Mouse (Mus musculus) kidney, adult 11 months (tissue): Measurements from ENCODE around the gene Stac.

Source experiments
- DNase-seq: peaks from one replicate; pipeline ENCODE4 v3.0.0; 2022

Stac gene

DNA sequence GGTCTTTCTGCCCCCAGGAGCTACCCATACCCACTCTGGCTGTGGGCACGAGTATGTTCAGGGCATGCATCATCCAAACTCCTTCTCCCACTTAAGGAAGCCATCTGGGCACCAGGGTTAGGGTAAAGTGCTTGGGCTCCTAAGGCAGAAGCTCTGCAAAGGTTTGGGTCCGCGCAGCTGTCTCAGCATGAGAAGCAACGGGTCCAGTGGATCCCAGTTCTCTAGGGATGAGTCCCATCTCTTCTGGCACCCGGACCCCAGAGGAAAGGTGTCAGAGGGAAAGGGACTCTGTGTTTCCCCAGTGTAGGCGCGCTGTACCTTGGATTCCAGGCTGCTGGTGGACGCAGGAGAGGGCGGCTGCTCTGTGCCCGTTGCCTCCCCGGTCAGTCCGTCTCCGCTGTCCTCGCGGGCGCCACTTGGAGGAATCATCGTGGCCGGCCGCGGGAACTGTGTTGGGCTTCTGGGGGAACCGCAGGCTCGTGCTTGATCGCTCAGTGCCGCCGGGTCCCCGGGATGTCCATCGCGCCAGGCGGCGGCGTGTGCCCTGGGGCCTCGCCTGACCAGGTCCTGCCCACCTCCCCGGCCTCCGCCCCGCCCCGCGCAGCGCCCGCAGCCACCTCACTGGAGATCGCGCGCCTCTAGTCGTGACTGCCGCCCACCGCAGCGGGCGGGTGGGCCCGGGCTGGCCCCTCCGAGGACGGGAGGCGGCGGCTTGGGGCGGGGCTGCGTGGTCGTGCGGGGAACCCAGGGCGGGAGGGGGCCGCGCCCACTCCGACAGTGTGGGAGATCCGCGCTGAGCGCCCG is at the start of gene Stac:
Stac (minus strand) TSS at position 669 of the 804 bp plus-strand sequence.
- no peak for DNase-seq

DNA sequence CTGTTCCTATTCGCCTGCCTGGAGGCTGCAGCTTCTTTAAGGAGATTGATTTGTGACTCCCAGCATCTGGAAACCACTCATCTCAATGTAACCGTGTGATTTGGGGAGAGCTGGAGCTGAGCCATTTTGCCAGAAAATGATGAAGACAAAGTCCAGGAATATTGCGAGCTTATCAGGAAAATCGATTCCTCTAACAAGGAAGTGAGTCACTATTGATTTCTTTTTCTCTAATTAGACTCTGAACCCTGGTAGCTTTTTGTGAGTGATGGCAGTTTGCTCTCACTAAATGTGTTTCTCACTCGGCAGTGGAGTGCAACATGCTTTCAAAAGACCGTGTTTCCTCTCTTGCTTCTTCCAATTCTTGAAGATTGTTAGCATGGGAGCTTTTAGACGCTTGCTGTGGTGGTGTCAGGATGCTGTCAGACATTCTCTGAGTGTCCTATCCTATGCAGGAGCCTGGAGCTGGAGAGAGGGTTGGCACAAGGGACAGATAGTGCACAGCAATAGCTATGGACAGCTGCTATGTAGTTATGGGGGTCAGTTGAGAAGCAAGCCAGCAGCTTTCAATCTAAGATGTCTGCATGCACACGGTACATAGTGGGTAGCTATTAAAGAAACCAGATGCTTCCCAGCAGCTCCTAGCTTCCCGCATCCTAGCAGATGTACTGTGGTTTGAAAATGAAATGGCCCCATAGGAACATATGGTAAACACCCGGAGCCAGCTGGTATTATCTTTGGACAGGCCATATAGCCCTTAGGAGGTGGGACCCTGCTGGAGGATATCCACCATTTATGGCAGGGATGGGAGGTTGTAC is 49.5 kb upstream of the Stac start:
- no peak for DNase-seq

DNA sequence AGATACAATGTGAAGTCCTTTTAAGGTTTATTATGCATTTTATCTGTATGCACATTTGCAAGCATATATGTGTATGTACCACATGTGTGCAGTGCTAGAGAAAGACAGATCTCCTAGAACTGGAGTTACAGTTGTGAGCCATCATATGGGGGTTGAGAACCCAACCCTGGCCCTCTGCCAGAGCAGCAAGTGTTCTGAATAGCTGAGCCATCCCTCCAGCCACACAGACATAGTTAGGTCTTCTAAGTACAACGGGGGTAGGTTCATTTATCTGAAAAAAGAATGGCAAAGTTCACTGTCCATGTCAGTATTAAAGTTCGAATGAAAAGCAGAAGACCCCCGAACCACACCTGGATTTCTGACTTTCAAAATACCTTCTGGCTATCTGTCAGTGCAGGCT is 48.9 kb upstream of the Stac start:
- DNase-seq, result no peak

DNA sequence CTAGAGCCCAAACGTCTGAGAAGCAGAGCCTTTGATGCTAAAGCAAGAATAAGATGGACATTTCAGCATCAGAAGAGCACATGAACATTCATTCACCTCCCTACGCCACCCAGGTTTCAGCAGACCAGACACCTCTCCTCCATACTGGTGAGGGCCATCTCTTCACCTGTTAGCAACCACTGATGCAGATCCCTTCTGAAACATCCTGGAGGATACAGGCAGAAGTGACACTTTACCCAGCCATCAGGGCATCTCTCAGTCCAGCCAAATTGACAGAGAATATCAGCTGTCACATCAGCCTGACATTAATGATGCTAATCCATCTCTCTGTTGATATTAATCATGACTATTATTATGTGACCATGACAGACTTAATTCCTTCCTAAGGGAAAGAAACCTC is 47.6 kb upstream of the Stac start:
- no peak for DNase-seq

DNA sequence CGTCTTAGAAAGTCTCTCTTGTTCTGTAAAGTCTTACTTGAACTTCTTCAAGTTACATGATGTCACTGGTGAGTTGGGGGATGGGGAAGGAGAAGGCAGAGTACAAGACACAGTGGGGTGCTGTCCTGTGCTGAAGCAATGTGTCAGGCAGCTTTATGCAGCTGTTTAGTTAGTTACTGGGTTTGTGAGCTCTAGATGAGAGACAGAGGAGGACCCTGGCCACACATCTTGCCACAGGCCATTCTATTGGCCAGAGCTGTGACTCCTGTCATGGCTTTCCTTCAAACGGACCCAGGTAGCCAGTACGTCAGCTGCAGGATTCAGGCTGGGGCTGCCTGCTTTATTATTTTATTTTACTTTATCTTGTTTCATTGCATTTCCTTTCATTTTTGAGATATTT is 45.8 kb upstream of the Stac start:
- DNase-seq, result no peak

DNA sequence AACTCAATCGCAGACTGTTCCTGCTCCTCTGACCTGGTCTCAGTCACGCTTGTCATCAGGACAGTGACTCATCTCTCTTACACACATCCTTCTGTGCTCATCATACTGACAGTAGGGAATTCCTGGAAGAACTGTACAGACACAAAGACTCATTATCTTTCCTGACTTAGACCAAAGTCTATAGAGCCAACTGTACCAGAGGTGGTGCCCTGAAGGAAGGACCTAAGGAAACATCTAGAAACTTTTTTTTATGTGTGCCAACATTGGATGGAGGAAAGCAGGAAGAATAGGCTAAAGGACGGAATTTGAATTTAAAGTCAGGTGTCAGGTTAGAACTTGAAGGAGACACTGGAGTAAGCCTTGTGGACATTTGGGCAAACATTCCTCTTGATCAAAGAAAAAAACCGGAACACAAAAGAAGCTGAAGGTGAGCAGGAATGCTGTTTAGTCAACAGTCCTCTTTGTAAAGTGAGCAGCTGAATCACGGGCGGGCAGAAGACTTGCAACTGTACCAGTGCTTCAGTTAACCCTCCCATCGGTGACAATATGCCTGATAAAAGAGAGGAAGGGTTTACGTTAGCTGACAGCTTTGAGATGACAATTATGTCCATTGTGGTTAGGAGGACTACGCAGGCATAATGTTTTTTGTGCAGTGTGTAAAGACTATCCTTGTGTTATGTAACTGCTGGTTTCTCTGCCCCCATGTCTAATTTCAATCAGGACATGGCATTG is 42.0 kb upstream of the Stac start:
- DNase-seq, result no peak

DNA sequence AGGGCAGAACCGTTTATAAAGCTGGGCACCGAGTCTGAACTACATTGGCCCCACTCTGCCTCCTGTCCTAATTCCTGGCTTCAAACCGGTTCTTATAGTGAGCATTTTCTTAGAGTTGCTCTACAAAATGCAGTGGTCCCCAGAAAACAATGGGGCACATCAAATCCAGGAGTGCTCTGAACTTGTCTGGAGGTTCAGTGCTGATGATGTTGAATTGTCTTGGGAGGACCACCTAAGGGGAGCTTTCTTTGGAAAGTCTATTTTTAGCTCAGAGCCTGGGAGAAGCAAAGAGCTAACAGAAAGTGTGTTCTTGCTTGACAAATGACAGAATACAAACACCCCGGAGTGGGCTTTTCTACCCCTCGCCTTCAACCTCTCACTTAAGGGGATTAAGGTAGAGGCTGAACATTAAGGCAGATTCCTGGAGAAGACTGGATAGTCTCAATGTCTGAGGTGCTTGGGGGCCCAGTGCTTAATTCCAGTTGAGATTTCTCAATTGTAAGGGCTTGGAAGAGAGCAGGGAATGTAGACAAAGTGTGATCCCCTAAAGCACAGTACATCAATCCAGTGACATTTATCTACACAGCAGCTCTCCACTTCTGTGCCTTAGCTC is 34.9 kb upstream of the Stac start:
- no peak for DNase-seq

DNA sequence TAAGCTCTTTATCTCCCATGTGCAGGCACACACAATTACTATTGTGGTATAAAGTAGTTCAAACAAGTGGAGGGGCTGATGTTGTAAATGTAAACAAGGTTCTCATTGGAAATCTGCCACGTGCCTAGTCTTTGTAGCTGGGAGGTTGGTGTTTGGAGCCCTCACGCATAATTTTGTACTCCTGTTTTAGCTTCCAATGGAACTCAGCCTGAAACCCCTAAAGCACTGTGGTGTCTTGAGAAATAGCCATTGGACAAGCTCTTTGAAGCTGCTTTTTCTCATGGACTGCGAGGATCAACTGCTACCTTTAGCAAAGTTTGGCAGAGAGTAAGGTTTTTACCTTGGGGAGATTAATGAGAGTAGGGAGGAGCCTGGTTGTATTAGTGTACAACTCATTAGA is 24.3 kb upstream of the Stac start:
- no peak for DNase-seq

DNA sequence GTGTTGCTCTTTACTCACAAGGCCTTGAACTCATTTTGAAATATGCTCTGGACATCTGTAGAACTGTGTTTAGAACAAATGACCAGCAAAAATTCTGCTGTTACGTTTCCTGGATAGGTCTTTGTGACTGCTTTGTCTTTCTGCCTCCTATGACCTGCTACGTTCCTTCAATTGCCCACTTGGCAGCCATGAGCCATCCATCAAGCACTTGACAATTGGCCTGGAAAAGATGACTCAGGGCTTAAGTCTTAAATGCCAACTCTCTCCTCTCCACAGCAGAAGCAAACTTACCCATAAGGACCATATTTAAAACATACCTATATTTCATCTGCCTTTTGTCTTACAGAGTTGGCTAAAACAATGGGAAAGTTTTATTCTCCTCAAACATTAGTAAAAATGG is 10.0 kb upstream of the Stac start:
- no peak for DNase-seq

DNA sequence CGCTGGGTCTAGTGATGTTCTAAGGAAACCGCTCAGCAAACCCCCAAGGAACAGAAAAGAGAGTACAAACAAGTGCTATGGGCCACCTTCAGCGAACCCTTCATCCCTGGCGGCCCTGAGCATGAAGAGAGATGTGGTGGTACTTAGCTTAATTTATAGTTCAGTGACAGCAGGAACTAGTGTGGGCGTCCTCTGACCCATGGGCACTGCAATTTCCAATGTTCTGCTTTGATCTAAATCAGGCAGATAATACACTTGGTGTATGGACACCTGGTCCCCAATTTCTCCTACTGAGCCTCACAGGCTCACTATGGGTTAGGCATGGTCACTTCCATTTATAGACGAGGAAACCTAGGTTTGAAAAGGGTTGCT is 322 bp upstream of the Stac start:
- DNase-seq, result no peak

DNA sequence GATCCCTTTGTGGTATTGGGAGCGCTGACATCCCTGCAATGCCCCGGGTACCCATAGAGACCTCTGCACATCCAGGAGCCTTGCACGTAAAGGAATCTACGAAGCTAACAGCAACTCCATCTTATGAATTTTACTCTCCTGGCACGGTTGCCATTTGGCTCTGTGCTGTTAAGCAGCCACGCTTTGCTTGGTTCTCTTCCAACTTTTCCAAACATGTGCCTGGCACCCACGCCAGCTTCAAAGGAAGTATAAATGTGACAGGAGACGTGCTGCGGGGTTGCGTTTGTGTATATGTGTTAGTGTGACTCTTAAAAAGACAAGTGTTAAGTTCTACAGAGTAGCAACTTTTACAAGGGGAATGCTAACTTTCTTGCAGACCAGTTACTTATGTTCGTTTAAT is 1.0 kb downstream of the Stac start:
- no peak for DNase-seq

DNA sequence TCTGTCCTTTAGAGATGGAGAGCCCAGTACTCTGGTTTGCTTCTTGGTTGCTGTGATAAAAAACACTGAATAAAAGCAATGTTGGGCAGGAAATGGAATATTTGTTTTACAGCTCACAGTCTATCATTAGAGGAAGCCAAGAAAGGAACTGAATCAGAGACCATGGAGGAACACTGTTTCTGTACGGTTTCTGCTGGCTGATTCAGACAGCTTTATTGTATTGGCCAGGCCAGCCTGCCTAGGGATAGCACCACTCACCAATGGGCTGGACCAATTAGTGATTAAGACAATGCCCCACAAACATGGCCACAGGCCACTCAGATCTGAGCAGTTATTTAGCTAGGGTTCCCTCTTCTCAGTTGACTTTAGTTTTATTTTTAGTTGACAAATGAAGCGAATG is 6.0 kb downstream of the Stac start:
- DNase-seq, result no peak

DNA sequence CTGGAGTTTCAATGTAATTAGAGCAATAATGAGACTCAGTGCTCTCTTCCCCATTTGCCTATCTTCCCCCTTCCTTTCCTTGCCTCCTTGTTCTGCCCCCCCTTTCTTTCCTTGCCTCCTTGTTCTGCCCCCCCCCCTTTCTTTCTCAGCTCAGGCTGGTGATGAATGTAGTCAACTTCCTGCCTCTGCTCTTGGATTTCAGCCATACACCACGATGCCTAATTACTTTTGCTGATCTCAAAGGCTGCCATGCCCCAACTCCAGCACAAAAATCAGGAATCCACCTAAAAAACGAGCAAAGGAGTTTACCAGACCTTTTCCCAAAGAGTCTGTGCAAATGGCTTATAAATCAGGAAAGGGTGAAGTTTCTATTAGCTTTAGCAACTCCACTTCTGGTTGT is 10.6 kb downstream of the Stac start:
- DNase-seq, result no peak

DNA sequence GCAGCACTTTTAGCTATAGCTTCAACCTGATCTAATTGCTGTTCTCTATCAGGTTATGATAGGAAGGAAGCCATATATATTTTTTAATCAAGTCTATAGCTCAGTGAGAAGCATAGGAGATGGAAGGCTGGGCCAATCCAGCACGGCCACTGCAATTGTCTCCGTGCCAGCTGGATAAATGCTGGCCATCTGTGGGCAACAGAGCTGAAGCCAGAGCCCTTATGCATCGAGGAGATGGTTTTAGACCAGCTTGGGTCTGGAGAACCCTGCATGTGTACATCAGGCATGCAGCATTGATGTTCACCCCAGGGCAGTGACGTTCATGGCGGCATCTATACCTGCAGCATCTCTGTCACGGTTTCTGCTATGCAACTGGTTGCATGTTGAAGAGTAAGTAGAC is 20.3 kb downstream of the Stac start:
- DNase-seq, result no peak

DNA sequence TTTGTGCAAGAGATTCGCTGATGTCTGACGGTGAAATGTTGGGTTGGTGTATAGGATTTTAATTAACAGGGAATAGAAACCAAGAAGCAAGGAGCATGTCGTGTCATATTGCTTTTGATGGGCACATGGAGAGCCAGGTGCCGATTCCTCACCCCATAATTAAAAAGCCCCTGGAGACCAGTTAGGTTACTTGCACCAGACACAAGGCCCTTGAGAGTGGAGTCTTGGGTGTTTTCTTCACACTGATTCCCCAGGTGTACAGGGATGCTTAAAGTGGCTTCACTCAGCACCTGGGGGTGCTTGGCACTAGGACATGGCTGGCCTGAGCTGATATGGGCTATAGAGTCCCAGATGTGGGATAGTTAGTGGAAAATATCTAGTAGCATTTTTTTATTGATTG is 35.1 kb downstream of the Stac start:
- no peak for DNase-seq

DNA sequence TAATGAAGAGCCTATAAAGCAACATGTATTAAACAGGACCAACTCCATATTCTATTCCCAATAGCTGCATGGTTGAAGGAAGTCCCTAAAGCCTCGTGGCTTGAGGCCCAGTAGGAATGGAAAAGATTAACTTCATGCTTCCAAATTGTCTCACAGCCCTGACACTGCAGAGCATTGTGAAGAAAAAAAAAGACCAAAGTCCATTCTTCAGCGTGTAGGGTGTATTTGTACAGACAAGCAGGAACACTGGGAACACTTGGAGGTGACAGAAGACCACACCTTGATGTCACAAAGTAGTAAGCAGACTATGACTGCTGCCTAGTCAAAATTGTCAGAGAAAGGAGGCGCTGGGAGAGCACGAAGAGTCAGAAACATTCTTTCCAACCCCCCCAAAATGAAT is 45.9 kb downstream of the Stac start:
- peak; percentile 7 for DNase-seq

DNA sequence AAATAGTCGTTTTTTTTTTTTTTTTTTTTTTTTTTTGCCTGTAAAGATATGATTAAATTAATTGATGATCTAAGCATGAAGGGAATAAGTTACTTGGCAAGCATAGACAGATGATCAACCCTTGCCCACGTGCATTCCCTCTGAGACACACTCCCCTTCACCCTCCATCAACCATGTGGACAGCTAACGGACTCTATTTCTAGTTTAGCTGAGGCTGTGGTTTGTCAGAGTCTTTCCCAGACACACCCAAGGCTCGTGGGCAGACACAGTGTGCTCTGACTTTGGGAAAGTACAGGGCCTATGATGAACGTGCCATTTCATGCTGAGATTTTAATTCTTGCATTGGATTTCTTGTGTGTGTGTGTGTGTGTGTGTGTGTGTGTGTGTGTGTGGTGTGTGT is 46.8 kb downstream of the Stac start:
- DNase-seq, result no peak

DNA sequence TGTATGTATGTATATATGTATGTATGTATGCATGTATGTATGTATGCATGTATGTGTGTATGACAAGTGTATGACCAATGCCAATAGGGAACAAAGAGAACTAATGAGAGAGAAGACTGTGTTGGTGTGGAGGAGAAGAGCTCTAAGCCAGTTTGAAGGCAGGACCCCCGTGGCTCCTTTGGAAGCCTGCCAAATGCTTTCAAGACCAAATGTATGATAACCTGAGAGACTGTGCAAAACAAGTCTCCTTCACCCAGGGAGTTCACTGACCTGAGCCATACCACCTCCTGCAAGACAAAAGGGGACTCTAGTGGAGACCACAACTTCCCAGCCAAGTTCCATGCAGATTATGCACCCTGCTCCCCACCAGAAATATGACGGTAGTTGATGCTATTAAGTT is 52.5 kb downstream of the Stac start:
- DNase-seq, result no peak

DNA sequence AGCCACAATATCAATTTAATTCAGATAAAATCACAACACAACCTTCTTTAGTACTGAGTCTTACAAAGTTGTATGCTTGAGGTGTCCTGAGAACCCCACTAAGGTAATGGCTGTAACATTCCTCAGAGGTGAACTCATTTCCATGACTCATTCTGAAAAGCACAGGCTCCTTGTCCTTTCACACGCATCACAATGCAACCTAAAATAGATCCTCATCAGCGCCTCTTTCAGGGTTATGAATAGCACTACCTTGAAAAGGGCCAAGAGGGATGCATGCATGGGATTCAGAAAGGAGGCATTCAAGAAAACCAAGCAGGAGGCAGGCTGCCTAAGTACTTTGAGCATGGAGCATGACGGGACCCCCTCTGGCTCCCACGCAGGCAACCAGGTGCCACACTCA is 57.3 kb downstream of the Stac start:
- no peak for DNase-seq

DNA sequence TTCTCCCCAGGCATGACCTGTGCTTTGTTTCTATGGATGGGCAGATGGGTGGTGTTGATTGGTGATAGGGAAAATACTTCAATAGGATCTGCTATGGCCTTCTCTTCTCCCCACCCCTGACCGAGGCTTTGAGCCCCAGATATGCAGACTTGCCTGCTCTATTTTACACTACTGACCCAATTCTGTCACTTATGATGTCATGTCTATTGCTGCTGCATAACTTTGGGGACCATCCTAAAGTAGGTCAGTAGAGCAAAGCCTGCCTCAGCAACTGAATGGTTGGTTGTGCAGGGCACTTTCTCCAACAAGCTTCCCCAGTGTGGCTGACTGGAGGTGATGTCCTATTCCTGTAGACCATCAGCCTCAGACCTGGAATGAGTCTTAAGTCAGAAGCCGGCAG is 69.0 kb downstream of the Stac start:
- DNase-seq, result no peak

DNA sequence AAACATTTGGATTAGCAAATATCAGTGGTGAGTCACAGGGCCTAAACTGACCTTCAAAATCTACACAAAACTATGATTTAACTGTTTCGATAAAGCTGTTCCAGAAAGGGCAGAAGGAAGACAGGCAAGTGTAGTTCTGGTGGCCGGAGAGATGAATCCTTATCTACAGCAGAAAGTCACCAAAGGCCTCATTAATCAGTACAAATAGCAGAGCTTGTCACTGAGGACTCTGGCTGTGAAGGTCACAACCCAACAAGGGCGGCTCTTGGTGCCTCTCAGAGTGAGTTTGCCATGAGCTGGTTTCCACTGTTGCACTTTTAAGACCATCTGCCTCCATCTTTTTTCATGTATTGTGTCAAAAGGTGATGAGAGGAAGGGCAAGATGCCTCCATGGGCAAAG is 78.8 kb downstream of the Stac start:
- no peak for DNase-seq

DNA sequence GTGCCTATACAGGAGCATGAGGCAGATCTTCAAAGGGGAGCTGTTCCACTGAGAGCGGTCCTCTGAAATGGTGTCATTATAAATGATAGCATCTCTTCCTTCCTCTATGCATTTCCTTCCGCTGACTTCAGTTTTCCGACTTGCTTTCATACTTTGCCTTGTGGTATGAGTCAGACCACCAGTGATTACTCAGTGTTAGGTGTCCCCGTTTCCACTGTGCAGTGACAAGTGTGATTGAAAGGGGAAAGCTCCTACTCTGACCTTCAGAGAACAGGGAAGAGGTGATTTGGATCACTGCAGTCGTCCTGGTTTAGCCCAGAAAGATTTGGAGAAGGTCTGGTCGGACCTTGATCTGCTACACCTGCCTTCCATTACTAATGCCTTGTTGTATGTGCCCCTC is 81.4 kb downstream of the Stac start:
- DNase-seq, result no peak

DNA sequence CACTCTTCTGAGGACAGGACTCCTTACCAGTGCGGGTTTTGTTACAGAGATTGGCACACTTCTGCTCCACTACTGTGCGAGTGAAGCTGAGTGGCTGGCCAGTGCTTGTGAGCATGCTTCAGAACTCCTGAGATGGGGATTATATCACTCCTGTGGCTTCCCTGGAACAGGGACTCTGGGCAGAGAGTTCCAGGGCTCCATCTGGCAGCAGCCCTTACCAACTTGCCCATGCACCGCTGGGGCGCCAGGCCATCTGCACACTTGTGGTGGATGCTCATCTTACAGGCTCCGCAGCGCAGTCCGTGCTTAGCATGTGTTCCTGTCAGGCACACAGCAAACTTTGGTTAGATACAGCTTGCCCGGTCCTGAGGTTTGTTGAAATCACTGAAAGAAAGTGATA is 83.5 kb downstream of the Stac start:
- DNase-seq, result no peak

DNA sequence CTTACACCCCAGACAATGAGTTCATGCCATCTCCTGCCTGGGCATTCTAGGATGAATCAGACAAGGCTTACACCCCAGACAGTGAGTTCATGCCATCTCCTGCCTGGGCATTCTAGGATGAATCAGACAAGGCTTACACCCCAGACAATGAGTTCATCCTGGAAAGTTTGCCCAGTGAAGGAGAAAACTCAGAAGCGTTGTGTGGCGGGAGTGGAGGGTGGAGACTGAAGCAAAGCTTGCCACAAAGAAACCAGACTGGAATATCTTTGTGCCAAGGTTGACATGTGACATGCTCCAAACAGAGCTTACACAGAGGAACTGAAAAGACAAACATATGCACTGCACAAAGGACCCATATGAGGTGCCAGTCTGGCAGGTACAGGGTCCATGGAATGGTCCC is 102.6 kb downstream of the Stac start:
- DNase-seq, result no peak
